Mouse (Mus musculus): ENCODE results near the gene Gm3383. TPM values are rescaled to one million over a fixed set of nuclear protein-coding genes. Genes with fewer than 3 reads are reported as not detected.
"Not testable (repeated sequence)": the region's sequence is repeated elsewhere in the genome, so short reads cannot be mapped to it uniquely, and the experiment has no call there.

Gm3383 gene
- polyA plus RNA-seq (2015; fragmentation: Nextera tagmentation; extraction: Ambion mirVana) = 2.6 and 7.0 TPM in 2 replicates

DNA sequence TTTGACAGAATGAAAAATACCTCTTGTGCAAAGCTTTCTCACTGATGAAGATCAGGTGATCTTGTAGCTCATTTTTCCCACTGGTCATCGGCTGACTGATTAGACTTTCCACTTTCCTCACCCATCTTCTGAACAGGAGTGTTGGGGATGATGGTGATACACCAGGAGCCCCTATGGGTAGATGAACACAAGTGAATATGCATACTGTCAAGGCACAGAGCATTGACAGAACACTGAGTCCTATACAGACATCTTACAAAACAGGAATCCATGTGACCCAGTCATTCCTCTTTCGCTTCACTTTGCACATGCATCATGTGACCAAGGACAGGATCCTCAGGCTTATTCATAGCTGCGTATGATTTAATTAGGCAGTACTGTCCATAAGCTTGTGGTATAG lies at the start of gene Gm3383:
TSS of gene Gm3383 (minus strand) at position 101 of the 400 bp plus-strand sequence.
- WGBS = no CpG with 5 or more reads among the region's 3 CpGs
- H3K9ac ChIP-seq (replicated peaks; ENCODE audit: low read depth, low read length) = not testable (repeated sequence)

DNA sequence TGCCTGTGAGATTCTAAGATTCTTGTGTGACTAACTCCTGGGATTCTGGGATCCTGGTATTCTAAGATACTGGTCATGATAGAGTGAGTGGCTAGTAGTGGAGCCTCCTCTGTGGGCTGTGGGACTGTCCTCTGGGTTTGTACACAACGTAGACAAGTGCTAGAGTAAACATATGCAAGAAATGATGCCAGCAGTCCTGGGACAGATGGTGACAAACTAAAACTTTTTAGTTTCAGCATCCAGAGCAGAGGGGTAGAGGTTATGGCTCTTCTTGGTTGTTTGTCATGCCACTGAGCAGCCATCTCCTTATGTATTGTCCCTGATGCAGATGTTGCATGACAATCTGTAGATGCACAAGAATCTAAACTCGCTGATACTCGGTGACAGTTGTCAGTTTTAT lies 48.1 kb upstream of the Gm3383 start:
- H3K36me3 ChIP-seq (ENCODE audit: control insufficient read depth, insufficient read depth); H3K27ac ChIP-seq (ENCODE audit: low read length); H3K27me3 ChIP-seq (replicated peaks; ENCODE audit: control insufficient read depth, insufficient read depth, low read length); H3K9ac ChIP-seq (replicated peaks; ENCODE audit: low read depth, low read length); H3K4me2 ChIP-seq (ENCODE audit: low read length); H3K4me3 ChIP-seq (replicated peaks; ENCODE audit: low read length); ATAC-seq; H3K9me3 ChIP-seq (ENCODE audit: control insufficient read depth, low read length); H3K4me1 ChIP-seq (replicated peaks; ENCODE audit: control insufficient read depth, insufficient read depth, low read length): not testable (repeated sequence)
- WGBS = 88% methylated on average over 3 of the region's 3 CpGs

More for the DNA sequence above, at the start of gene Gm3383:
- not testable (repeated sequence) for H3K4me2 ChIP-seq (ENCODE audit: low read length); H3K9me3 ChIP-seq (ENCODE audit: control insufficient read depth, low read length); H3K36me3 ChIP-seq (ENCODE audit: control insufficient read depth, insufficient read depth); H3K4me3 ChIP-seq (replicated peaks; ENCODE audit: low read length); H3K4me1 ChIP-seq (replicated peaks; ENCODE audit: control insufficient read depth, insufficient read depth, low read length); ATAC-seq; H3K27ac ChIP-seq (ENCODE audit: low read length); H3K27me3 ChIP-seq (replicated peaks; ENCODE audit: control insufficient read depth, insufficient read depth, low read length)

DNA sequence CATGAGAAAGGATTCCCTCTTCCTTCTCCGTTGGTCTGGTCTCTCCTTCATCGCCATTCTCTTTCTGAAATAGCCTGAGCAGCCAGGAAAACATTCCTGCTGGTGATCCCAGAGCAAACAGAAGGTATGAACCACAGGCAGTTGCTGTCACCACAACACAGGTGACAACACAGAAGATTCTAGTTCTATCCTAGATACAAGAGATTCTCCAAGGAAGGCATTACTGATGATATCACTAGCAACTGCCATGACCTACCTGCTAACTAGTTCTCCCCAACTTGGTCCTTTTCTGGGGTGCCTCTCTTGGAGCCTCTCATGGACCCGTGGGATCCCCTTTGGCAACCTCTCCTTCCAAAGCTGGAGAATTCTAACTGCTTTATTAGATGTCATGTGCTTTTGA lies 22.4 kb upstream of the Gm3383 start, which contains the start of gene Gm3424:
TSS of gene Gm3424 (minus strand) at position 101 of the 400 bp plus-strand sequence.
- H3K36me3 ChIP-seq (ENCODE audit: control insufficient read depth, insufficient read depth); H3K9ac ChIP-seq (replicated peaks; ENCODE audit: low read depth, low read length); ATAC-seq; H3K4me2 ChIP-seq (ENCODE audit: low read length); H3K4me3 ChIP-seq (replicated peaks; ENCODE audit: low read length); H3K27me3 ChIP-seq (replicated peaks; ENCODE audit: control insufficient read depth, insufficient read depth, low read length); H3K9me3 ChIP-seq (ENCODE audit: control insufficient read depth, low read length); H3K27ac ChIP-seq (ENCODE audit: low read length); H3K4me1 ChIP-seq (replicated peaks; ENCODE audit: control insufficient read depth, insufficient read depth, low read length): not testable (repeated sequence)
- no CpG with 5 or more reads among the region's 3 CpGs for WGBS

DNA sequence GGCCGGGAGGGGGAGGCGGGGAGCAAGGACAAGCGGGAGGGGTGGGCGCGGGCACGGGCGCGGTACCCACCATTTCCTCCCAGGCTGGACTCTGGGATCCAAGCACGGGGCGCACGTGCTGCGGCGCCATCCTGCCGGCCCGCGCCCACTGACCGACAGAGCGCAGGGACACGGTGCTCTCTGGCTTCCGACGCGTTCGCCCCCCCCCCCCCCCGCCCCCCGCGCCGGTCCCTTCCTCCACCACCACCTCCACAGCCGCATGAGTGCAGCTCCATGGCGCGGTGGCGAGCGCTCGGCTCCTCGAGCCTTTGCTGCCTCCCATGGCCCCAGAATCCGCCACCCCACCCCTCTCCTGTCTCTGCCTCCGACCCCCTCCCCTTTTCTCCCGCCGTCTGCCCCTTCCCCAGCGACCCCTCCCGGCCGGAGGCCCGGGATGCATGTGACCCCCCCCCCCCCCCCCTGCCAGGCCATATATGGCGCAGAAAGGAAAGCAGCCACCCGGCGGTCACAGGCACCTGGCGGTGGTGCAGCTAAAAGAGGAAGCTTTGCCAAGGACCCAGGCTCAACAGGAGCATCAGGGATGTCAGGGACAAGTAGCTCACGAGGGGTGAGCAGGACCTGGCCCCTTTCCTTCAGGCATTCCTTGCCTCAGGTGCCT lies 5.0 kb upstream of the Gm3383 start:
- WGBS = no CpG with 5 or more reads among the region's 47 CpGs
- not testable (repeated sequence) for H3K4me1 ChIP-seq (replicated peaks; ENCODE audit: control insufficient read depth, insufficient read depth, low read length); H3K27me3 ChIP-seq (replicated peaks; ENCODE audit: control insufficient read depth, insufficient read depth, low read length)

DNA sequence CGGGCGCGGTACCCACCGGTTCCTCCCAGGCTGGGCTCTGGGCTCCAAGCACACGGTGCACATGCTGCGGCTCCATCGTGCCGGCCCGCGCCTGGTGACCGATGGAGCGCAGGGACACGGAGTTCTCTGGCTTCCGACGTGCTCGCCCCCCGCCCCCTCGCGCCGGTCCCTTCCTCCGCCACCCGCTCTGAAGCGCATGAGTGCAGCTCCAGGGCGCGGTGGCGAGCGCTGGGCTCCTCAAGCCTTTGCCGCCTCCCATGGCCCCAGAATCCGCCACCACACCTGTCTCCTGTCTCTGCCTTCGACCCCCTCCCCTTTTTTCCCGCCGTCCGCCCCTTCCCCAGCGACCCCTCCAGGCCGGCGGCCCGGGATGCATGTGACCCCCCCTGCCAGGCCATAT lies 66.3 kb downstream of the Gm3383 start, which contains the start of gene Gm3373:
TSS of gene Gm3373 (minus strand) at position 101 of the 400 bp plus-strand sequence.
- H3K9ac ChIP-seq (replicated peaks; ENCODE audit: low read depth, low read length); H3K4me3 ChIP-seq (replicated peaks; ENCODE audit: low read length); H3K4me2 ChIP-seq (ENCODE audit: low read length); H3K36me3 ChIP-seq (ENCODE audit: control insufficient read depth, insufficient read depth); H3K27ac ChIP-seq (ENCODE audit: low read length); H3K4me1 ChIP-seq (replicated peaks; ENCODE audit: control insufficient read depth, insufficient read depth, low read length); ATAC-seq; H3K27me3 ChIP-seq (replicated peaks; ENCODE audit: control insufficient read depth, insufficient read depth, low read length); H3K9me3 ChIP-seq (ENCODE audit: control insufficient read depth, low read length): not testable (repeated sequence)
- no CpG with 5 or more reads among the region's 37 CpGs for WGBS

More for the DNA sequence above, 5.0 kb upstream of the Gm3383 start:
- H3K9ac ChIP-seq (replicated peaks; ENCODE audit: low read depth, low read length); H3K27ac ChIP-seq (ENCODE audit: low read length); H3K9me3 ChIP-seq (ENCODE audit: control insufficient read depth, low read length); H3K4me2 ChIP-seq (ENCODE audit: low read length); H3K4me3 ChIP-seq (replicated peaks; ENCODE audit: low read length); H3K36me3 ChIP-seq (ENCODE audit: control insufficient read depth, insufficient read depth): not testable (repeated sequence)
- peak; percentile 57; the same call in 1 of the 2 replicates for ATAC-seq

DNA sequence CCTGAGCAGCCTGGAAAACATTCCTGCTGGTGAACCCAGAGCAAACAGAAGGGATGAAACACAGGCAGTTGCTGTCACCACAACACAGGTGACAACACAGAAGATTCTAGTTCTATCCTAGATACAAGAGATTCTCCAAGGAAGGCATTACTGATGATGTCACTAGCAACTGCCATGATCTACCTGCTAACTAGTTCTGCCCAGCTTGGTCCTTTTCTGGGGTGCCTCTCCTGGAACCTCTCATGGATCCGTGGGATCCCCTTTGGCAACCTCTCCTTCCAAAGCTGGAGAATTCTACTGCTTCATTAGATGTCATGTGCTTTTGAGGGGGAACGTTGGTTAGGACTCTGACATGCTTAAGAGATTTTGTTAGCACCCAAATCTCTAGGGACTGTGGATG lies 120.4 kb downstream of the Gm3383 start, which contains the start of gene Gm9603:
TSS of gene Gm9603 (minus strand) at position 101 of the 400 bp plus-strand sequence.
- not testable (repeated sequence) for H3K9me3 ChIP-seq (ENCODE audit: control insufficient read depth, low read length); H3K27ac ChIP-seq (ENCODE audit: low read length); ATAC-seq; H3K9ac ChIP-seq (replicated peaks; ENCODE audit: low read depth, low read length); H3K36me3 ChIP-seq (ENCODE audit: control insufficient read depth, insufficient read depth); H3K27me3 ChIP-seq (replicated peaks; ENCODE audit: control insufficient read depth, insufficient read depth, low read length); H3K4me3 ChIP-seq (replicated peaks; ENCODE audit: low read length); H3K4me1 ChIP-seq (replicated peaks; ENCODE audit: control insufficient read depth, insufficient read depth, low read length); H3K4me2 ChIP-seq (ENCODE audit: low read length)
- no CpG with 5 or more reads among the region's 2 CpGs for WGBS

DNA sequence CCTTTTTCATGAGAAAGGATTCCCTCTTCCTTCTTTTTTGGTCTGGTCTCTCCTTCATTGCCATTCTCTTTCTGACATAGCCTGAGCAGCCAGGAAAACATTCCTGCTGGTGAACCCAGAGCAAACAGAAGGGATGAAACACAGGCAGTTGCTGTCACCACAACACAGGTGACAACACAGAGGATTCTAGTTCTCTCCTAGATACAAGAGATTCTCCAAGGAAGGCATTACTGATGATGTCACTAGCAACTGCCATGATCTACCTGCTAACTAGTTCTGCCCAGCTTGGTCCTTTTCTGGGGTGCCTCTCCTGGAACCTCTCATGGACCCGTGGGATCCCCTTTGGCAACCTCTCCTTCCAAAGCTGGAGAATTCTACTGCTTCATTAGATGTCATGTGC lies 174.9 kb downstream of the Gm3383 start, which contains the start of gene Gm8265:
TSS of gene Gm8265 (minus strand) at position 101 of the 400 bp plus-strand sequence.
- not testable (repeated sequence) for H3K4me2 ChIP-seq (ENCODE audit: low read length); H3K9ac ChIP-seq (replicated peaks; ENCODE audit: low read depth, low read length)
- no CpG with 5 or more reads among the region's 1 CpGs for WGBS

More for the DNA sequence above, 174.9 kb downstream of the Gm3383 start, which contains the start of gene Gm8265:
- not testable (repeated sequence) for H3K27ac ChIP-seq (ENCODE audit: low read length); H3K36me3 ChIP-seq (ENCODE audit: control insufficient read depth, insufficient read depth); H3K4me1 ChIP-seq (replicated peaks; ENCODE audit: control insufficient read depth, insufficient read depth, low read length); H3K27me3 ChIP-seq (replicated peaks; ENCODE audit: control insufficient read depth, insufficient read depth, low read length); ATAC-seq; H3K9me3 ChIP-seq (ENCODE audit: control insufficient read depth, low read length); H3K4me3 ChIP-seq (replicated peaks; ENCODE audit: low read length)

Other genes starting within 250 kb of the Gm3383 start
- gene Gm8265, start 175.0 kb downstream of the Gm3383 start, polyA plus RNA-seq (2015; fragmentation: Nextera tagmentation; extraction: Ambion mirVana) = not detected in 2 replicates
- gene Gm9603, start 120.5 kb downstream of the Gm3383 start, polyA plus RNA-seq (2015; fragmentation: Nextera tagmentation; extraction: Ambion mirVana) = not detected in 2 replicates
- 0.62 TPM in 1 of 2 replicates, not detected in the other for gene Gm3373, start 66.4 kb downstream of the Gm3383 start, polyA plus RNA-seq (2015; fragmentation: Nextera tagmentation; extraction: Ambion mirVana)
- gene Gm3424, start 22.3 kb upstream of the Gm3383 start, polyA plus RNA-seq (2015; fragmentation: Nextera tagmentation; extraction: Ambion mirVana) = not detected in 2 replicates
- 0.52 and 0.70 TPM in 2 replicates for gene Gm8237, start 72.4 kb upstream of the Gm3383 start, polyA plus RNA-seq (2015; fragmentation: Nextera tagmentation; extraction: Ambion mirVana)
- gene Gm3248, start 153.8 kb upstream of the Gm3383 start, polyA plus RNA-seq (2015; fragmentation: Nextera tagmentation; extraction: Ambion mirVana) = 2.1 and 2.2 TPM in 2 replicates
- not detected in 2 replicates for gene Gm3453, start 171.2 kb upstream of the Gm3383 start, polyA plus RNA-seq (2015; fragmentation: Nextera tagmentation; extraction: Ambion mirVana)